Mouse (Mus musculus): ENCODE measurements at regions not wholly inside any gene's neighbourhood (a gene's known extent, or its start where the extent isn't known, plus 50 kb on each side); places are given as distances from the start of the nearest gene placed in this dataset.

DNA sequence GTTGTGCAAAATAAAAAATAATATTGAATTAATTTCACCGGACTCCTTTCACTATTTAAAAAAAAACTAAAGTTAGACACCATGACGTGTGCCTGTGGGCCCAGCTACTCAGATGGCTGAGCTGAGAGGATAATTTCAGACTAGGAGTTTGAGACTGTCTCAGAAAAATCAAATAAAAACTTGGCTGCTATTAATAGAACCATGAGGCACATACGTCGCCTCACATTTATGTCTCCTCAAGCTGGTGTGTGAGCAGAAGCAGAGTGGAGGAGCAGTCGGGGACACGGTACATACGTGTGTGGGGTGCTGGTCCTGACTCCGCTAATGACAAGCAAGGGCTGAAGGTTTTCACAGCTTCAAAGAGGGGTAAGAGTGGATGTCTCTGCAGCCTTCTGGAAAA, 52.8 kb upstream of the Dmrtb1 start:
- DNase-seq, result no peak

DNA sequence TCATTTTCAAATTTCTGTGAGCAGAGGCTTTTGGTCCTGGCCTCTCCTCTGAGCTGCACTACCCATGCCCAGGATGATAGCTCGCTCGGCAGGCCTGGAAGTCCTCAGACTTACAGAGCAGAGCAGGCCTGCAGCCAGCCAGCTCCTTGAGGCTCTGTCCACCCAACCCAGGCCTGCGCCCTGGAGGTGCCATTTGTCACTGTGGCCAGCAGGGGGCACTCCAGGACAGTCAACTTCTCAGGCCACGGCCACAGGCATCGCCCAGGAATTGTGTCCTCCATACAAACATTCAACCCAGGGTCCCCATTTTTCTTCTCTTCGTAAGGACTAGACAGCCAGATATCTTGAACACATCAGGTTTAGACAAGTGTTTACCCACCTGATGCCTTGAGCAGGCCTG, 53.9 kb upstream of the Dmrtb1 start:
- peak; percentile 66 to 68 for DNase-seq

DNA sequence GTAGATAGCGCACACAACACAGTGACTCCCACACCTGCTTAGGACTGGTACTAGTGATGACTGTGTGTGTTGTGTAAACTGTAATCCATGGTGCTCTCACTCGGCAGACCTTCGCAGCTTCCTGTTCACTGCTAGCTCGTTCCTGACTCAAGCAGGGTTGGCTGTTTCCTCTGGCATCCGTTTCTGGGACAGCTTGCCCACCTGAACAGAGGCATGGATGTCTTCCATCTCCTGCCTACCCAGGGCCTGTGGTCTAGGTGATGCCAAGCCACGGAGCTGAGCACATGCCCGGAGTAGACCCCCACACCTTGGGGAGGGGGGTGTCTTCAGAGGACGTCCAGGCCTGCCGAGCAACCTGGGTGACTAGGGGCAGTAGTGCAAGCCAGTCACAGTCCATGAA, 54.7 kb upstream of the Dmrtb1 start:
- no peak for DNase-seq

DNA sequence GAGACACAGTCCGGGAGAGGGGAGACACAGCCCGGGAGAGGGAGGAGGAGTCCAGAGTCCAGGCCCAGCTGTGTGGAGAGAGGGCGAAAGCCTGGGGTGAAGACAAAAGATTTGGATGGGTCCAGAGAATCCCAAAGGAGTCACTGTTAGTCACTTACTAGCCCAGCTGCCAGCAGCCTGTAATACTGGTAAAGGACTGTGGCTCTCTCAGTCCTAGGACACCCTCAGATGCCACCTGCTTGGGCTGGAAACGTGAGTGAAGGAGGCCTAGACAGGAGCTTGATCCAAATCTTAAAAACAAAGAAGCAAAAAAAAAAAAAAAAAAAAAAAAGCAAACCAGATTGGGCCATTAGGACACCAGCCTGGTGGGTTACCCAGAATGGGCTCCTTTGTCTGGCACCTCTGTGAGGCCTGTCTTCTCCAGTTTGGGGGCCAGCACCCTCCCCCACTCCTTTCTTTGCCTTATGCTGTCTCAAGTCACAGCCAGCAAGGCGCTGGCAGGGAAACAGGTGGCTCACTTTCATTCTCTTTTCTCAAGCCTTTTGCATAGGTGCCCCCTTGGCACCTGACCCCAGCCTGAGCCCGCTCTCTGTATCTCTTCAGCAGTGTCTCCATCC, 55.9 kb upstream of the Dmrtb1 start:
- DNase-seq, result no peak

DNA sequence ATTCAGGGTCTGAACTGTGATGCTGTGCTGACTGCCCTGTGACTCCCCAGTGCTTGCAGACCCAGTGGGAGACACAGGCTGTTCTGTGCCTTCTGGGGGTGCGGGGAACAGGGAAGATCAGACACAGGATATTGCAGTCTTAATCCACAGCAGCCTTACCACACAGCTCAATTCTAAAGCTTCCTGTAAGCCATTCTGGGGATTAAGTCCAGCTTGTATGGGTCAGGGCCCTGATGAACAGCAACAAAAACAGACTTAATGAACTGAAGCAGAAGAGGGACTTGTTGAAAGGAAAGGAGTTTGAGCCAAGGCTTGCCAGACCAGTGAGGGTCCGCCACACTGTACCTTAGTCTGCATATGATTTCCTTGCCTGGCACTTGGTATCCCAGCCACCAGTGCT, 58.4 kb upstream of the Lrp8 start:
- no peak for DNase-seq

DNA sequence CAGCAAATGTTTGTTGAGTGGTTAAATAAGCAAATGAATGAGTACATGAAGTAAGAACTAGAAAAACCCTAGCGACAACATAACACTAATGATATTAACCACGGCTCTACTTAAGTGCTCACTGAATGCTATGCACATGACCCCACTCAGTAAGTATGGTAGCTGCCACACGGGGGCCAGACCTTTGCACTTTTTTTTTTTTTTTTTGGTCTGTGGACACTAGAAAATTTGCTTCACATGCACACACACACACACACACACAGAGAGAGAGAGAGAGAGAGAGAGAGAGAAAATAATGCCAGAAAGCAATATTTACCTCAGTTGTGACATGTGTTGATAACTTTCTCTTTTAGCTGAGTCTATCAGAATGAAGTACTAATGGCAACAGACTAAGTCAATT, 55.7 kb upstream of the Lrp8 start:
- no peak for DNase-seq

DNA sequence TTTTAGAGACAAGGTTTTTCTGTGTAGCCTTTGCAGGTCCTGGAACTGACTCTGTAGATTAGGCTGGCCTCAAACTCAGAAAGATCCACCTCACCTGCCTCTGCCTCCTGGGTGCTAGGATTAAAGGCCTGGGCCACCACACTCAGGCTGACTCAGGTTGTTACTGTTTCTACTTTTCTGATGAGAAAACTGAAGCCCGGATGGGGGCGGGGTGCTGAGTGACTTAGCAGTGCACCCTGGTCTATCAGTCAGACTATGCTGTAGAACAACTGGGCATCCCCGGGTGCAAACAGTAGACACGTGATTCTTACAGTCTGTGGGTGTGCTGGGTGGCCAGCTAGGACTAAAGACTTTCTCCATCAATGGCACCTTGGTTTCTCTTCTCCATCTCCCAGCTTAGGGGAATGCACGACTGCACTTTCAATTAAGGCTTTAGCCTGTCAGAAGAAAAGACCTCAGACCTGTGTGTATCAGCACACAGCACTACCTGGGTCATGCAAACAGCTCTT, 55.1 kb upstream of the Lrp8 start:
- no peak for DNase-seq

DNA sequence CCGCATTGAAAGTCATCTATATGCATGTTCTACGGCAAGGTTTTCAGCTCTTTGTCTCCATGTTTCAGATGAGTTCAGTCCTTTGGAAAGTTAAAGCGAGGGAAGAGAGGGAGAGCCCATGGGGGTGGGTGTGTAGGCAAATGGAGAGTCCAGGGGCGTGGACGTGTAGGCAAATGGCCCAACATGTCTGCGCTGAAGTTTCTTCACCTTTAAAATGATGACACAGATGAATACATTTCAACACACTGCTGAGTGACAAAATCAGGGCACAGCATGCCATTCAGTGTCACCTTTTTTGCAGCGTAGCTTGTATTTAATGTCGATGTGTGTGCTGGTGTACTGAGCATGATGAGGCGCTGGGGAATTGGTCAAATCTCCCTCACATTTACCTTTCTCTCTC, 54.6 kb upstream of the Lrp8 start:
- no peak for DNase-seq

DNA sequence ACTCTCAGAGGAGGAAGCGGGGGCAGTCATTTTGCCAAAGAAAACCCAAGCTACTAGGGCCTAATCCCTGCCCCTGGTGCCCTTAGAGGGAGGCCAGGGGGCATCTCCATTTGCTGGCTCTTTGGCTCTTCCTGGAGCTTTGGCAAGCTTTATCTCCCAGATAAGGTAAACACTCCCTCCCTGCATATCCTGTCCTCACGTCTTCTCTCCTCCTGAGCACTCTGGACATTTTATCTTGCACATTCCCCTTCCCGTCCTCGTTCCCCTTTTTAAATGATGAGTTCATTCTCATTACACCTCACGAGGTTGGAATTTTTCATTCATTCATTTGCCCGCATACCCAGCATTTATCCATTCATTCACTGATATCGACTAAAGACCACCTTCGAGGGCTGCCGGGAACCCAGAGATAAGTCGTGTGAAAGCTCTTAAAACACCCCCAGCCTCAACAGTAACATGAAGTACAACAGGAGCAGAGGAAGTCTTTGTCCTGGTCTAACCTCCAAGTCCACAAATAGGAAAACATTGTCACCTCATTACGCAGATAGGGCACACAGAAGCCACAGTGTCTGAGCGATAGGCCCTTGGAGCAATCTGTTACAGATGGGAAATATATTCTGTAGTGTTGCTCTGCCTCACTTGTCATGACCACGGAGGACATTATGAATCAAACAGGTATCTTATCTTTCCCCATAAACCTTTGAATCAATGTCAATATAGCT, 54.0 kb upstream of the Lrp8 start:
- DNase-seq, result no peak

DNA sequence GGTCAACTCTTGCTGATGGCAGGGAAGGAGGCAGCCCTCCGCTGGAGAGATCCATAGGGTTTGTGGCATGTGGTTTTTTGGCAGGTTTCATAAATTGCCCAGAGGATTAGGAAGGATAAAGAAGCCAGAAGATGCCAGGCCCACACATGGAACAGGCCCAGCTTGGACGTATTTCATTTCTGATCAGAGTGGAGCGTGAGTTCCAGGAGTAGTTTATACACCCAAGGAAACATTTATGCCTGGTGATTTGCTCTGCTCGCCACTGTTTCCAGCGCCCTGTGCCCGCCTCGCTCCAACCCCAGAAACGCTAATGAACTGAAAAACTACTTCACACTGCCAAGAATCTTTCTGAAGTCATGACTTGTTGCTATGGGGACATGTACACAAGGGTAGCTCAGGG, 53.0 kb upstream of the Lrp8 start:
- DNase-seq, result no peak

DNA sequence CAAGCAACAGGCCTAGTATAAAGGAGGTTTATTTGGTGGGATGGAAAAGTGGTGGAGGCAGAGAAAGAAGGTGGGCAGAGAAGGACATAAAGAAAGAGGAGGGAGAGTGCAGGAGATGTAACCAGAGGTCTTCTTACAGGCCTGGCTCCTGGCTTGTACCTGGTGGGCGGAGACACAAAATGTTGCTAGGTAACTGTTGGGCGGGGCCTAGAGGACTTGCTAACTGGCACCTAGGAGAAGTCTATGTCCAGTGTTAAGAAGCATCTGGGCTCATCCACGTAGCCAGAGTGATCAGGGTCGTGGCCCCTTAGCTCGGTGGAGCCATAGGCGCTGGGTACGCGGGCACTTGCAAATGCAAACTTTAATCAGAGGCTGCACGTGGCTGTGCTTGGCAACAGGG, 52.0 kb upstream of the Lrp8 start:
- DNase-seq, result no peak

Data from lung, adult 18-20 months (tissue).